Mouse (Mus musculus): Measurements from ENCODE around the gene Dcaf1. TPM values are rescaled to one million over a fixed set of nuclear protein-coding genes. Genes with fewer than 3 reads are reported as not detected.
A peak's percentile ranks its signal among the peaks of the same experiment; 100 is the strongest.

Dcaf1 gene
- polyA plus RNA-seq, 1 experiment from 2014 or later: 15.9 TPM

DNA sequence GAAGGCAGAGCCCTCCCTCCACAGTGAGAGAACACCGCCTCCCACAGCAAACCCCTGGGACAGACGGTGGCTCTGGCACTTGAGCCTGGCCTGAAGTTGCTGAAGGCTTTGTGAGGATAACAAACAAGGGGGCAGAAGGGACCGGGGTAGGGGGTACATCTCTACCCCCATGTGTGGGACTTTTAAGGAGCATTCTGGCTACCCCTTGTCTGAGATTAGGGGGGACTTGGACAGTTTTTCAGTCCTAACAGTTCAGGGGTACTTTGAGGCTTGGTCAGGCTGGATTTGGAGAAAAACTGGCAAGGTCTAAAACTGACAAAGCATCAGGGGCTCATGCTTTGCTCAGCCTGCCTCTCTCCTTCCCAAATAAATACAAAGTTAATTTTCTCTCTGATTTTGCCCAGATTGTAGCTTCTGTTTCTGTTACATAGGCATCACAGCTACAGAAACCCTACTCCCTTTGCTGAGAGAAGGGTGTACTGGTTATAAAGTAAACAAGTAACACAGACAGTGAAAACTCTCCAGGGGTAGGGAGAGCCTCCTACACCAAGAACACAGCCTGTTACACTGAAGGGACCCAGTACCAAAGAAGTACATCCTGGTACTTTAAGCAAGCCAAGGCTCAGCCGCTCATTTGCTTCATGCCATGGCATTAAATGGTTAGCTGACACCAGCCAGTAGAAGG is 59.5 kb downstream of the Dcaf1 start:
- Histone ChIP-seq H3K4me1 (peaks cover 50% of the 10 kb centered on the region), H3K4me3 (replicated peaks) (no peak overlapping the region), H3K9me3 (replicated peaks) (no peaks in the 10 kb centered on the region), H3K9ac (replicated peaks) (0 out of 2 replicates have a peak overlapping the region, but pooled peaks have one; percentile 2), H3K36me3 (peaks cover 54% of the 10 kb centered on the region), H3K4me2 (no peak overlapping the region; the same call in 1 of the 2 replicates), H3K27ac (replicated peaks) (no peak overlapping the region), H3K27me3 (replicated peaks) (no peaks in the 10 kb centered on the region)
- WGBS: 66% methylated on average over 4 of the region's 4 CpGs
- no peak for ATAC-seq (ENCODE audit: low FRiP score)

DNA sequence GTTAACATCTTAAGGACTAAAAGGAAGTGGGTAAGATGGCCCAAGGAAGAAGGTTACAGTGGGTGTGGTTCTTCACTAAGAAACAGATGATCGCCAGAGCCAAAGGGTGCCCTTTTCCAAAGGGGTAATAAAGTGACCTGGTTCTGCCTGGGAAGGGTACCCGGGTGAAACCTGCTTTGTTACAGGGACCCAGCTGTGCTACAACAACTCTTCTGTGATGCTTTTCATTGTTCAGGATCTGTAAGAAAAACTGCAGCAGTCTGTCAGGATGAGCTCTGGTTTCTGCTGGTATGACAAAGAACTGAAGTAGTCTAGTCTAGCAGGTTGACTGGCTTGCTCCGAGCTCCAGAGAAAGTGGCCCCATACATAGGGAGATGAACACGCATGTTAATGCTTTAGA is 60.5 kb downstream of the Dcaf1 start:
- Histone ChIP-seq H3K9me3 (replicated peaks) (no peaks in the 10 kb centered on the region), H3K4me2 (0 out of 2 replicates have a peak overlapping the region, but pooled peaks have one; percentile 5), H3K4me3 (replicated peaks) (no peak overlapping the region), H3K9ac (replicated peaks) (no peak overlapping the region), H3K27ac (replicated peaks) (no peak overlapping the region), H3K36me3 (peaks cover 48% of the 10 kb centered on the region), H3K4me1 (peaks cover 50% of the 10 kb centered on the region), H3K27me3 (replicated peaks) (no peaks in the 10 kb centered on the region)
- WGBS: 48% methylated on average over 4 of the region's 4 CpGs
- ATAC-seq (ENCODE audit: low FRiP score): no peak

DNA sequence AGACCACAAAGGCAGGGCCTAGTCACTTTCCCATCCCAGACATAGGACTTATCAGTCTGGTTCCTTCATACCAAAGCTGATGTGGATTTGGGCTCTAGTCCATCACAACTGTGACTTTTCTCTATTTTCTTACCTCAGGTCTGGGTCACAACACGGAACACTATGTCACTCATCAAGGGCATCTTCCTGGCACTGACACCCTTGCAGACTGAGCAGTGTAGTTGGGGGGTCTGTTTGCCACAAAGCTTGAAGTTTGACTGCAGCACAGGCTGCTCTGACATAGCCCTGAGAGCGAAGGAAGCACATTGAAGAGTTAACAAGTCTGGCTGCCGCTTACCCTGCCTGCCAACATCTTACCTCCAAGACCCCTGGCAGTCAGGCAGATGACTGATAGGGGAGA is 61.4 kb downstream of the Dcaf1 start:
- no peaks in the 10 kb centered on the region for H3K9me3 ChIP-seq (replicated peaks)
- no peak for ATAC-seq (ENCODE audit: low FRiP score)
- H3K36me3 ChIP-seq: peaks cover 47% of the 10 kb centered on the region
- peaks cover 59% of the 10 kb centered on the region for H3K4me1 ChIP-seq
- H3K9ac ChIP-seq (replicated peaks): 0 out of 2 replicates have a peak overlapping the region, but pooled peaks have one; percentile 1
- WGBS: 79% methylated on average over 3 of the region's 3 CpGs
- H3K27me3 ChIP-seq (replicated peaks): no peaks in the 10 kb centered on the region
- peak overlapping the region; percentile 2; the same call in 1 of the 2 replicates for H3K4me3 ChIP-seq (replicated peaks)
- H3K4me2 ChIP-seq: peak overlapping the region; percentile 89
- H3K27ac ChIP-seq (replicated peaks): no peak overlapping the region

DNA sequence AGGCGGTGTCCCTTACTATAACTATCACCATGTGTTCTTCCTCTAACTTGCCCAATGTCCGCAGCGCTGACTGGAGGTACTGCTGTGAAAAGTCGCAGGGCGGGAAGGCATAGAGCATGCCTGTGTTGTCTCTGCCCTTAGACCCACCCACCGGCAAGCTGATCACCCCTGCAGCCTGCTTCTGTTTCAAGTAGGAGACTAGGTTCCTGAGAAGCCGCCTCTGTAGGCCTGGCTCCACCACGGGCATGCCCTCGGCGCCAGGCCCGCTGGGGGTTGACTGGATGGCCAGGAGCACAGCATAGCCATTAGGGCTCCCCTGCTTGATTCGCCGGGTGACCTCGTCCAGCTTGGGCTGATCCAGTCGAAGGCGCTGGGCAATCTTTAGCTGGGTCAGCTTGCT is 62.6 kb downstream of the Dcaf1 start:
- Histone ChIP-seq H3K36me3 (peaks cover 49% of the 10 kb centered on the region), H3K27ac (replicated peaks) (no peak overlapping the region)
- 40% methylated on average over 16 of the region's 16 CpGs for WGBS

DNA sequence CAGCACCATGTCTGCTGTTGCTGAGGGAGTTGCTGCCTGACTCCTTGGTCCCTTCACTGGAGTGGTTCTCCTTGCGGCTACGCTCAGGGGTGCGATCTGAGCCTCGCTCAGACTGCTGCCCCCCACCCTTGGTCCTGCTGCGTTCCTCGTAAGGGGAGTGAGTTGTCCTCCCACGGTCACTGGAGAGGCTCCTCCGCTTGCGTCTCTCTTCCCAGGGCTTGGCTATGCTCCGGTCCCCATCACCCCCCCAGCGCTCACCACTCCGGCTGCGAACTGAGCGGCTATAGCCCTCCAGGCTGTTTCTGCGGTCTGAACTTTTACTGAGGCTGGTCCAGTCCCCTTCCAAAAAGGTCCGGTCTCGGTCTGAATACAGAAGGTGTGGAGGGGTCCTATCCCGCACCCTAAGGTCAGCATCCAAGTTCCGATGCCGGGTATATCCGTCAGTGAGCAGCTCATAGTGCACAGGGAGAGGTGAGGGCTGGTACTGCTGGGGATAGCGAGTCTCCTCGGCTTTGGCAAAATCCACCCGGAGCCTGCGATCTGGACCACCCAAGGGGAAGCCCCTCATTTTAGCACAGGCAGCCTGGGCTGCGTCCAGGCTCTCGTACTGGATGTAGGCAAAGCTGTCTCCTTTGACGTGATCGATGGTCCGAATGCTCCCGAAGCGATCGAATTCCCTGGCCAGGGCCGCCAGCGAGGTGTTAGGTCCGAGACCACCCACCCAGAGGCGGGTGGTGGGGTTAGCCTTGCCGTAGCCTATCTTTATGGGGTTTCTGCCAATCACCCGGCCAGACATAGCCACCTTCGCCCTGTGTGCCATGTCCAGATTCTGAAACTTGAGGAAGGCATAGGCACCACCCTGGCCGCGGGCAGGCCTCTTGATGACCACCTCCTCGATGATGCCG is 63.6 kb downstream of the Dcaf1 start:
- Histone ChIP-seq H3K27ac (replicated peaks) (peak overlapping the region; percentile 87), H3K36me3 (peaks cover 52% of the 10 kb centered on the region), H3K4me3 (replicated peaks) (peak overlapping the region; percentile 92), H3K4me1 (peaks cover 81% of the 10 kb centered on the region), H3K9ac (replicated peaks) (peak overlapping the region; percentile 91), H3K9me3 (replicated peaks) (no peaks in the 10 kb centered on the region), H3K4me2 (peak overlapping the region; percentile 89), H3K27me3 (replicated peaks) (no peaks in the 10 kb centered on the region)
- WGBS: 20% methylated on average over 44 of the region's 44 CpGs
- ATAC-seq (ENCODE audit: low FRiP score): no peak

More for the DNA sequence above, 62.6 kb downstream of the Dcaf1 start:
- peak overlapping the region; percentile 92 for H3K4me3 ChIP-seq (replicated peaks)
- H3K4me1 ChIP-seq: peaks cover 71% of the 10 kb centered on the region
- no peaks in the 10 kb centered on the region for H3K27me3 ChIP-seq (replicated peaks)
- no peak for ATAC-seq (ENCODE audit: low FRiP score)
- H3K4me2 ChIP-seq: peak overlapping the region; percentile 89
- no peaks in the 10 kb centered on the region for H3K9me3 ChIP-seq (replicated peaks)
- peak overlapping the region; percentile 91 for H3K9ac ChIP-seq (replicated peaks)

DNA sequence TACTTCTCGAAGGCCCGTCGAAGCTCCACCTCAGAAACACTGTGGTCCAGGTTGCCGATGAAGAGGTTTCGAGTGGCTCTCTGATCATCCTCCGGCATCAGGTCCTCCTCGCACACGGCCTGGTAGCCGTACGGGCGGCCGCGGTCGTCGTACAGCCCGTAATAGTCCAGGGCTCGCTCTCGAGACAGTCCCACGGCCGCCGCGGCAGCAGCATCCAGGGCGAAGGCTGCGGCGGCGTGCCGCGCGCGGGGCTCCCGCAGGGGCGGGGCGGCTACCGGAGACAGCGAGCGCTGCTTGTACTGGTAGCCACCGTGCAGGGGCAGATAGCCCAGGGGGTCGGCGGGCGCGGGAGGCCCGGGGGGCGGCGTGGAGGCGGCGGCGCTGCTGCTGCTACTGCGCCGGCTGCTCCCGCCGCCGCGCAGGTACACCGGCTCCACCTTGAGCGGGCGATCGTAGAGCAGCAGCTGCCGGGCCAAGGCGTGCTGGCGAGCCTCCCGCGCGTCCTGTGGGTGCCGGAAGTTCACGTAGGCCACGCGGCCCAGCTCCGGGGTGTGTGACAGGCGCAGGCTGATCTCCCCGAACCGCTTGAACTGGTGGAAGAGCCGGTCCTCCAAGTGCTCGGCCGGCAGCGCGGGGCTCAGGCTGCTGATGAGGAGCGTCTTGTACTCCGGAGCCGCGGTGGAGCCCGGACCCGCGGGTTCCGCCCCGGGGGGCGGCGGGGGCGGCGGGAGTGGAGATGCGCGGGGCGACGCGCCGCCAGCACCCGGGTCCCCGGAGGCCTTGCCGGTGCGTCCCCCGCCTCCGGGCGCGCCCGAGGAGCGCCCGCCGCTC is 64.4 kb downstream of the Dcaf1 start:
- peak overlapping the region; percentile 91 for H3K9ac ChIP-seq (replicated peaks)
- peak overlapping the region; percentile 87 for H3K27ac ChIP-seq (replicated peaks)
- H3K4me2 ChIP-seq: peak overlapping the region; percentile 89
- H3K27me3 ChIP-seq (replicated peaks): no peaks in the 10 kb centered on the region
- peaks cover 55% of the 10 kb centered on the region for H3K36me3 ChIP-seq
- ATAC-seq (ENCODE audit: low FRiP score): 0 out of 2 replicates have a peak, but pooled peaks have one; percentile 9
- WGBS: under 1% methylated on average over 82 of the region's 107 CpGs
- peak overlapping the region; percentile 92 for H3K4me3 ChIP-seq (replicated peaks)
- H3K9me3 ChIP-seq (replicated peaks): no peaks in the 10 kb centered on the region
- H3K4me1 ChIP-seq: peaks cover 87% of the 10 kb centered on the region

DNA sequence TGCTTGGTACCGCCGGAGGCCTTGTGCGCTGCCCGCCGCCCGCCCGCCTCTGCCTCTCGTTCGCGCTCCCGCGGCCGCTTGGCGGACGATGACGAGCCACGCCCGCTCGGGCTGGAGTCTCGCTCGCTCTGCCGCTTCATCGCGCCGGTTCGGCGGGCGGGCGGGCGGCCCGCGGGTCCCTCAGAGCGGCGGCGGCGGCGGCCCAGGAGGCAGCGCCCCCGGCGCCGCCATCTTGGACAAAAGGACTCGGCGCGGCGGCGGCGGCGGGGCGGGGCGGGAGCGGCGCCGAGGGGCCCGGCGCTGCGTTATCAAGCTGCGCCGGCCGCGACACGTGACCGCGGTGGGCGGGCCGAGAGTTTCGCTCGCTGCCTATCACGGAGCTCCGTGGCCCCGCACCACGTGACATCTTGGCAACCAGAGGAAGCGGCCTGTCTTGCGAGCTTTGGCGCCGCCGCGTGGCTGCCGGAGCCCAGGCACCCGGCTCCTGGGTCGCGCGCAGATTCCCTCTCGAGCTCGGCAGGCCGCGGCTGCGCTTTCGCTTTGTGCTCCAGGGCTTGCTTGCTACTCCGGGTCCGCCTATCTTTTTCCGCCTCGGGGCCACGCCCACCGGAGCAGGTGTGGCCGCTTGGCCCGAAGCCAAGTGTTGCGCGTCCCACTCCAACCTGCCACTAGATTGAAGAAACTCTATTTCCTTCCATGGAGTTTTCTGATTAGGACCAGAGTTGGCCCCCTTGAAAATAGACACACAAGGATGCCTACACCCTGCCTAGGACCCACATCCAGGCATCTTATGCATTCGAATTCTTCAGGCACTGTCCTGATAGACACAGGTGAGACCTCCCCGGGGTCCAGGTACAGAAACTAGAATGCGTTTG is 65.4 kb downstream of the Dcaf1 start, which contains the start of gene Rbm15b:
Gene Rbm15b, minus strand, starts transcription at position 601 of the 875 bp plus-strand sequence.
- H3K4me3 ChIP-seq (replicated peaks): peak within 1 kb of the TSS; percentile 92
- ATAC-seq (ENCODE audit: low FRiP score): peak; percentile 72
- H3K4me2 ChIP-seq: peak within 1 kb of the TSS; percentile 89
- peaks cover 80% of the 10 kb centered on the region for H3K4me1 ChIP-seq
- H3K9me3 ChIP-seq (replicated peaks): no peaks in the 10 kb centered on the region
- no peaks in the 10 kb centered on the region for H3K27me3 ChIP-seq (replicated peaks)
- WGBS: 3% methylated on average over 91 of the region's 101 CpGs
- peak within 1 kb of the TSS; percentile 87 for H3K27ac ChIP-seq (replicated peaks)
- peak within 1 kb of the TSS; percentile 91 for H3K9ac ChIP-seq (replicated peaks)
- peaks cover 48% of the 10 kb centered on the region for H3K36me3 ChIP-seq

DNA sequence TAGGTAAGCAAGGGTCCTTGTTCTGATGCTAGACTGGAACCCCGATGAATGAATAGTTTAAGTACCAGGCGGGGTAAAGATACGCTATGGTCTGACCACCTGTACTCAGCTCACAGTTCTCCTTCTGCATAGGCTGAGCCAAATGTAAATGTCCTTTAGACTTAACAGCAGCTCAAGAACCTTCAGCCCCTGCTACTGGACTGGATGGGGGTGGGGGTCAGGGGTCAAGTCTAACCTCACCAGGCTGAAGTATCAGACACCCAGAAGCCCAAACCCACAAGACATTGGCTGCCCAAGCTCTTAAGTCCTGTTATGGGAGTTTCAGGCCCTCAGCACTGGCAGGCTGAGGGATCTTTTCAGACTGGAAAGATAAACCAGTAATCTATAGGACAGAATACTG is 66.7 kb downstream of the Dcaf1 start:
- 94% methylated on average over 3 of the region's 3 CpGs for WGBS
- H3K4me1 ChIP-seq: peaks cover 74% of the 10 kb centered on the region

DNA sequence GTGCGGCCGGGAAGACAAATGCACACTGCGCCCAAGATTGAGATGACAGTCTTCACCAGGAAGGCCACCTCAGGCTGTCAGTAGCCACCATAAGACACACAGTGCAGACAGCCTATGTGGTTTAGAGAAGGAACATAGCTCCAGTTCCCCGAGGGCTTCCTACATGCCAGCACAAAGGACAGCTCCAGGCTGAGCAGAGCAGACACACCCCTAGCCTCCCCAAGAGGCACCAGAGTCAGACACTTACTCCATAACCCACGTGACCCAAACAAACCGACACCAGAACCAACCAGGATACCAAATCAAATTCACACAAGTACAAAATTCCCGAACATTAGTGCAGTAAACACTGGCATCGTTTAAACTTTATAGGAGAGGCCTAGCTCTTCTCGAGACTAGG is 67.6 kb downstream of the Dcaf1 start:
- no peaks in the 10 kb centered on the region for H3K27me3 ChIP-seq (replicated peaks)
- peak overlapping the region; percentile 96; the same call in 1 of the 2 replicates for H3K9ac ChIP-seq (replicated peaks)
- H3K9me3 ChIP-seq (replicated peaks): no peaks in the 10 kb centered on the region
- WGBS: 88% methylated on average over 9 of the region's 9 CpGs
- H3K4me2 ChIP-seq: no peak overlapping the region
- H3K27ac ChIP-seq (replicated peaks): no peak overlapping the region
- peaks cover 70% of the 10 kb centered on the region for H3K4me1 ChIP-seq
- no peak overlapping the region for H3K4me3 ChIP-seq (replicated peaks)
- ATAC-seq (ENCODE audit: low FRiP score): no peak
- peaks cover 33% of the 10 kb centered on the region for H3K36me3 ChIP-seq

More for the DNA sequence above, 66.7 kb downstream of the Dcaf1 start:
- Histone ChIP-seq H3K4me2 (no peak overlapping the region), H3K27ac (replicated peaks) (no peak overlapping the region), H3K27me3 (replicated peaks) (no peaks in the 10 kb centered on the region), H3K9me3 (replicated peaks) (no peaks in the 10 kb centered on the region), H3K4me3 (replicated peaks) (no peak overlapping the region), H3K36me3 (peaks cover 36% of the 10 kb centered on the region), H3K9ac (replicated peaks) (no peak overlapping the region)
- ATAC-seq (ENCODE audit: low FRiP score): no peak

DNA sequence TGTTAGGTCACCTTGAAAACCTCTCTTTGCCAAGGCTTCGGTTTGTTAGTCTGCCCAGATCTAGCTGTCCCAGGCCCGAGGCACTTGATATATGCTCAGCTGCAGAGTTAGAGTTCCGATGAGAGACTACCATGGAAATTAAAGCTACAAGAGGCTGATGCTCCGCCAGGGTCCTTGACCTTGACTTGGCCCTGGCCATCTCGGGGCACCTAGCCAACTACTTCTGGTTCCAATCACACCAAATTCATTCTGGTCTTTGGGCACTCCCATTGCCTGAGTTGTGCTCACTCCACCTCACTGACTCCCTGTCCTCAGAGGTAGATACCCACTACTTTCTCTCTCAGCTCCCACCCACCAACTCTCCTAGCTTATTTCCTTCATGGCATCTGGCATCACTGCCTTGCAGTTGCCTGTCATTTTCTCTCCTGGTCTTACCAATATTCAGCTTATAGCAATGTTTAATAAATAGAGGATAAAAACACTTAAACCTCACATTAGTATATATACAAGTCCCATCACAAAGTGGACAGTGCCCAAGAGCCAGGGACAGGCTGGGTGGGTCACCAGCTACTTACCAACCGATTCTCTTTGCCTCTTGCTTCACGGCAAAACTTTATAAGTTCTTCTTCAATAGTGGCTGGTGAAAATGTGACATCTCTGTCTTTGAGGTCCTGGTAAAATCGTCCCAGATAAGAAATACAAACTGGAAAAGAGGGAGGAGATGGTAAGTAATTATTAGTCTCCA is 69.0 kb downstream of the Dcaf1 start:
- 67% methylated on average over 8 of the region's 8 CpGs for WGBS
- Histone ChIP-seq H3K36me3 (peaks cover 38% of the 10 kb centered on the region), H3K9ac (replicated peaks) (peak overlapping the region; percentile 96), H3K27me3 (replicated peaks) (no peaks in the 10 kb centered on the region), H3K27ac (replicated peaks) (no peak overlapping the region), H3K9me3 (replicated peaks) (no peaks in the 10 kb centered on the region), H3K4me1 (peaks cover 56% of the 10 kb centered on the region), H3K4me2 (peak overlapping the region; percentile 84), H3K4me3 (replicated peaks) (peak overlapping the region; percentile 96)
- no peak for ATAC-seq (ENCODE audit: low FRiP score)
